Mouse (Mus musculus) gastrocnemius, adult 8-10 months (tissue): ENCODE data around the gene Tamm41. TPM values are rescaled to one million over a fixed set of nuclear protein-coding genes. Genes with fewer than 3 reads are reported as not detected.

Source experiments
- DNase-seq, 2 experiments: peaks; one replicate each; pipeline ENCODE4 v3.0.0; 2022; ENCODE audit warnings: low spot score in 2 of 2
- total RNA-seq, 4 experiments: library from RNA; stranded (reverse); gene quantifications; 2 replicates each; pipeline ENCODE4 v1.2.4; 2022

The Tamm41 gene
- total RNA-seq, 4 experiments from 2014 or later = 6.8 to 8.8 (median 7.6) TPM

GRCm38 (mm10) chr6:114974331-114974730 lies 63.3 kb downstream of the Tamm41 start:
- no peak for DNase-seq

GRCm38 (mm10) chr6:114972988-114973387 lies 64.7 kb downstream of the Tamm41 start:
- no peak for DNase-seq

- no peak for DNase-seq
These were observed 66.8 kb downstream of the Tamm41 start for GRCm38 (mm10) chr6:114970895-114971294.

GRCm38 (mm10) chr6:114970386-114970785 lies 67.3 kb downstream of the Tamm41 start:
- DNase-seq = no peak

- peak in 1 of 2 experiments; percentile 17 for DNase-seq
These were observed 68.2 kb downstream of the Tamm41 start, which contains the start of gene Vgll4 for GRCm38 (mm10) chr6:114969213-114970120. Gene Vgll4 (minus strand): TSS chr6:114969994.

GRCm38 (mm10) chr6:114968361-114969212 lies 69.1 kb downstream of the Tamm41 start:
- DNase-seq = peak; percentile 8 to 40

- DNase-seq = no peak
These were observed 70.1 kb downstream of the Tamm41 start for GRCm38 (mm10) chr6:114967623-114968022.

GRCm38 (mm10) chr6:114966396-114967154 lies 71.1 kb downstream of the Tamm41 start:
- DNase-seq = no peak

GRCm38 (mm10) chr6:114965802-114966201 lies 71.9 kb downstream of the Tamm41 start:
- DNase-seq = no peak

GRCm38 (mm10) chr6:114965396-114965795 lies 72.3 kb downstream of the Tamm41 start:
- DNase-seq = no peak

- no peak for DNase-seq
These were observed 73.4 kb downstream of the Tamm41 start for GRCm38 (mm10) chr6:114964235-114964634.

GRCm38 (mm10) chr6:114963636-114964035 lies 74.0 kb downstream of the Tamm41 start:
- DNase-seq = no peak

GRCm38 (mm10) chr6:114961276-114962068 lies 76.2 kb downstream of the Tamm41 start:
- DNase-seq = no peak

- no peak for DNase-seq
These were observed 78.7 kb downstream of the Tamm41 start for GRCm38 (mm10) chr6:114959012-114959398.

GRCm38 (mm10) chr6:114958249-114959011 lies 79.2 kb downstream of the Tamm41 start:
- no peak for DNase-seq

GRCm38 (mm10) chr6:114957756-114958155 lies 79.9 kb downstream of the Tamm41 start:
- DNase-seq = no peak

- no peak for DNase-seq
These were observed 83.2 kb downstream of the Tamm41 start for GRCm38 (mm10) chr6:114954496-114954895.
